Mouse (Mus musculus) MEL (cell line): ENCODE results near the gene Phgdh. TPM values are rescaled to one million over a fixed set of nuclear protein-coding genes. Genes with fewer than 3 reads are reported as not detected.

ENCODE experiments used
- DNase-seq: peaks from one replicate; pipeline ENCODE4 v3.0.0; 2011; ENCODE audit warnings: low read depth, low spot score
- H3K27ac ChIP-seq: 2 replicates; pipeline ENCODE4 v1.5.1; 2012; ENCODE audit warnings: low read depth, mild to moderate bottlenecking, control low read depth, low read length, moderate library complexity; ENCODE audit not compliant: control insufficient read depth
- H3K27me3 ChIP-seq, 2 experiments: fragments of 150-350 bp in 1 of 2; sonication (generic) in 1 of 2; 2 replicates each; pipeline ENCODE4 v1.6.1; 2012; ENCODE audit warnings: low read length in 2 of 2, mild to moderate bottlenecking in 2 of 2, improper control_type of control experiment in 1 of 2, moderate library complexity in 1 of 2; ENCODE audit not compliant: insufficient read depth in 2 of 2, control insufficient read depth in 1 of 2
- H3K36me3 ChIP-seq, 2 experiments: 2 replicates each; pipeline ENCODE4 v1.6.1; 2012 to 2014; ENCODE audit warnings: low read length in 2 of 2, improper control_type of control experiment in 1 of 2, inconsistent platforms in 1 of 2, mild to moderate bottlenecking in 1 of 2; ENCODE audit not compliant: insufficient read depth in 2 of 2, control insufficient read depth in 1 of 2
- H3K4me1 ChIP-seq, 2 experiments: fragments of 150-350 bp in 1 of 2; sonication (generic) in 1 of 2; 2 replicates each; pipeline ENCODE4 v1.6.1; 2012; ENCODE audit warnings: low read length in 2 of 2, improper control_type of control experiment in 1 of 2, mild to moderate bottlenecking in 1 of 2; ENCODE audit not compliant: insufficient read depth in 2 of 2, control insufficient read depth in 1 of 2
- H3K4me3 ChIP-seq, 2 experiments: fragments of 150-350 bp in 1 of 2; sonication (generic) in 1 of 2; 2 replicates each; pipeline ENCODE4 v1.5.1; 2012; ENCODE audit warnings: low read depth in 2 of 2, low read length in 2 of 2, mild to moderate bottlenecking in 2 of 2, moderate library complexity in 2 of 2, control low read depth in 1 of 2, improper control_type of control experiment in 1 of 2; ENCODE audit not compliant: control insufficient read depth in 1 of 2, insufficient read depth in 1 of 2
- H3K79me2 ChIP-seq: 2 replicates; pipeline ENCODE4 v1.6.1; 2012; ENCODE audit warnings: mild to moderate bottlenecking, low read length, moderate library complexity; ENCODE audit not compliant: control insufficient read depth, poor library complexity, insufficient read depth
- H3K9ac ChIP-seq: 2 replicates; pipeline ENCODE4 v1.6.1; 2012; ENCODE audit warnings: low read depth, mild to moderate bottlenecking, control low read depth, low read length, moderate library complexity; ENCODE audit not compliant: control insufficient read depth, poor library complexity, severe bottlenecking
- H3K9me3 ChIP-seq: fragments of 150-350 bp; sonication (generic); replicated peaks from 2 replicates; pipeline ENCODE4 v1.6.1; 2012; ENCODE audit warnings: mild to moderate bottlenecking, low read length, improper control_type of control experiment, moderate library complexity; ENCODE audit not compliant: insufficient read depth
- CHD1 ChIP-seq: IDR thresholded peaks from 2 replicates; pipeline ENCODE4 v1.6.1; 2012; ENCODE audit warnings: low read depth, mild to moderate bottlenecking, inconsistent platforms, low read length, improper control_type of control experiment
- ELF1 ChIP-seq: IDR thresholded peaks from 2 replicates; pipeline ENCODE4 v1.6.1; 2014; ENCODE audit warnings: low read depth, mild to moderate bottlenecking, inconsistent platforms, low read length, improper control_type of control experiment, moderate library complexity
- EP300 ChIP-seq, 2 experiments: IDR thresholded peaks; 2 replicates each; pipeline ENCODE4 v1.6.1; 2011; ENCODE audit warnings: improper control_type of control experiment in 2 of 2, low read length in 2 of 2, low read depth in 1 of 2, mild to moderate bottlenecking in 1 of 2
- ETS1 ChIP-seq: IDR thresholded peaks from 2 replicates; pipeline ENCODE4 v1.6.1; 2012; ENCODE audit warnings: low read depth, mild to moderate bottlenecking, inconsistent platforms, low read length, improper control_type of control experiment, moderate library complexity
- GATA1 ChIP-seq: IDR thresholded peaks from 2 replicates; pipeline ENCODE4 v1.6.1; 2011; ENCODE audit warnings: low read depth, low read length, improper control_type of control experiment
- MAX ChIP-seq: IDR thresholded peaks from 2 replicates; pipeline ENCODE4 v1.6.1; 2011; ENCODE audit warnings: low read length, improper control_type of control experiment
- MAZ ChIP-seq: IDR thresholded peaks from 2 replicates; pipeline ENCODE4 v1.6.1; 2012; ENCODE audit warnings: low read depth, mild to moderate bottlenecking, inconsistent platforms, low read length, improper control_type of control experiment
- MXI1 ChIP-seq: IDR thresholded peaks from 2 replicates; pipeline ENCODE4 v1.6.1; 2011; ENCODE audit warnings: mild to moderate bottlenecking, low read depth, low read length, improper control_type of control experiment
- MYB ChIP-seq: IDR thresholded peaks from 2 replicates; pipeline ENCODE4 v1.6.1; 2011; ENCODE audit warnings: mild to moderate bottlenecking, low read depth, low read length, improper control_type of control experiment
- NELFE ChIP-seq: IDR thresholded peaks from 2 replicates; pipeline ENCODE4 v1.6.1; 2011; ENCODE audit warnings: low read depth, low read length, improper control_type of control experiment
- NRF1 ChIP-seq: IDR thresholded peaks from 2 replicates; pipeline ENCODE4 v1.6.1; 2014; ENCODE audit warnings: low read depth, mild to moderate bottlenecking, inconsistent platforms, low read length, improper control_type of control experiment, moderate library complexity; ENCODE audit not compliant: poor library complexity, insufficient read depth, severe bottlenecking
- POLR2A ChIP-seq, 2 experiments: IDR thresholded peaks; 2 replicates each; pipeline ENCODE4 v1.6.1; 2011 to 2012; ENCODE audit warnings: low read length in 2 of 2, mild to moderate bottlenecking in 2 of 2, control low read depth in 1 of 2, improper control_type of control experiment in 1 of 2, low read depth in 1 of 2, moderate library complexity in 1 of 2; ENCODE audit not compliant: control insufficient read depth in 1 of 2, insufficient read depth in 1 of 2, poor library complexity in 1 of 2
- POLR2AphosphoS5 ChIP-seq: IDR thresholded peaks from 2 replicates; pipeline ENCODE4 v1.6.1; 2012; ENCODE audit warnings: low read depth, borderline replicate concordance, mild to moderate bottlenecking, inconsistent platforms, low read length, moderate library complexity, mixed read lengths
- RCOR1 ChIP-seq: IDR thresholded peaks from 2 replicates; pipeline ENCODE4 v1.6.1; 2012; ENCODE audit warnings: low read depth, mild to moderate bottlenecking, inconsistent platforms, low read length, improper control_type of control experiment
- SIN3A ChIP-seq: IDR thresholded peaks from 2 replicates; pipeline ENCODE4 v1.6.1; 2012; ENCODE audit warnings: low read length, improper control_type of control experiment, inconsistent platforms
- SMC3 ChIP-seq: IDR thresholded peaks from 2 replicates; pipeline ENCODE4 v1.6.1; 2011; ENCODE audit warnings: low read depth, low read length, improper control_type of control experiment
- TAL1 ChIP-seq: IDR thresholded peaks from 2 replicates; pipeline ENCODE4 v1.6.1; 2012; ENCODE audit warnings: mild to moderate bottlenecking, inconsistent platforms, low read length, moderate library complexity, mixed read lengths
- TCF12 ChIP-seq: IDR thresholded peaks from 2 replicates; pipeline ENCODE4 v1.6.1; 2014; ENCODE audit warnings: low read depth, mild to moderate bottlenecking, inconsistent platforms, low read length, improper control_type of control experiment, moderate library complexity
- UBTF ChIP-seq: IDR thresholded peaks from 2 replicates; pipeline ENCODE4 v1.6.1; 2012; ENCODE audit warnings: low read depth, mild to moderate bottlenecking, inconsistent platforms, low read length, improper control_type of control experiment, moderate library complexity, borderline replicate concordance; ENCODE audit not compliant: insufficient read depth
- USF1 ChIP-seq: IDR thresholded peaks from 2 replicates; pipeline ENCODE4 v1.6.1; 2014; ENCODE audit warnings: low read depth, mild to moderate bottlenecking, inconsistent platforms, low read length, improper control_type of control experiment, moderate library complexity
- USF2 ChIP-seq, 2 experiments: IDR thresholded peaks; 2 replicates each; pipeline ENCODE4 v1.6.1; 2011 to 2012; ENCODE audit warnings: improper control_type of control experiment in 2 of 2, low read length in 2 of 2, borderline replicate concordance in 1 of 2, inconsistent platforms in 1 of 2, low read depth in 1 of 2, mild to moderate bottlenecking in 1 of 2; ENCODE audit not compliant: insufficient read depth in 1 of 2
- ZC3H11A ChIP-seq: IDR thresholded peaks from 2 replicates; pipeline ENCODE4 v1.6.1; 2012; ENCODE audit warnings: low read depth, mild to moderate bottlenecking, inconsistent platforms, low read length, improper control_type of control experiment
- ZKSCAN1 ChIP-seq: IDR thresholded peaks from 2 replicates; pipeline ENCODE4 v1.6.1; 2012; ENCODE audit warnings: low read depth, mild to moderate bottlenecking, inconsistent platforms, low read length, improper control_type of control experiment, moderate library complexity
- ZMIZ1 ChIP-seq: IDR thresholded peaks from 2 replicates; pipeline ENCODE4 v1.6.1; 2012; ENCODE audit warnings: low read depth, mild to moderate bottlenecking, inconsistent platforms, low read length, improper control_type of control experiment, moderate library complexity
- ZNF384 ChIP-seq: IDR thresholded peaks from 2 replicates; pipeline ENCODE4 v1.6.1; 2012; ENCODE audit warnings: low read depth, mild to moderate bottlenecking, inconsistent platforms, low read length, improper control_type of control experiment
- polyA plus RNA-seq, 2 experiments: library from polyadenylated mRNA; stranded (reverse) in 1 of 2; unstranded in 1 of 2; fragments of >175 nt in 1 of 2; fragments of >200 nt in 1 of 2; gene quantifications; 2 replicates each; pipeline versions ENCODE4 v1.2.1 to v1.2.4; 2012; ENCODE audit warnings: low replicate concordance in 2 of 2, low read depth in 1 of 2; ENCODE audit not compliant: insufficient read length in 2 of 2, insufficient read depth in 1 of 2, missing spikeins in 1 of 2
- total RNA-seq: library from RNA; depleted of rRNA; stranded (reverse); fragments of 300-350 nt; gene quantifications from 2 replicates; pipeline ENCODE4 v1.2.3, GENCODE M21; 2012

The Phgdh gene
- total and polyA plus RNA-seq, 3 experiments, result 247 to 303 TPM; not detected in 1

DNA sequence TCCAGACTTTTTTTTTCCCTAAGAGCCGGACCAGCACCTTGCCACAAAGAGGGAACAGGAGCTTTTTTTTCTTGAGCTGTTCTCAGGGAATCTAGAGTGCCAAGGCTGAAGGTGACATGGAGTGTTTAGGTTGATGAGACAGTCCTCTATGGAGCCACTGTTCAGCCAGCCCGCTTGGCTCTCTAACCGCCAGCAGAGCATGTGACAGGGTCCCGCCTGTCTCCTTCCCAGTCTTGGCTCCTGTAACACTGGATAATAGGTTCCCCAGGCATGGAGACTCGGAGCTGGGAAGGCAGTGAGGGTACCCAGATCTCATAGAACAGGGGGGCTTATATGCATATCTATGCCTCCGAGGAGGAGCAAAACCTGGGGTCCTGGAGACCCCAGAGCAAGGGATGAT is 31.2 kb downstream of the Phgdh start:
- no peaks in the 10 kb centered on the region for H3K36me3 ChIP-seq
- H3K4me1 ChIP-seq, result no peaks in the 10 kb centered on the region; a peak in 1 of 4 replicates
- no peak overlapping the region for H3K27ac ChIP-seq
- H3K79me2 ChIP-seq, result no peaks in the 10 kb centered on the region
- no peak overlapping the region for H3K9ac ChIP-seq
- no peaks in the 10 kb centered on the region for H3K27me3 ChIP-seq
- no peak overlapping the region for H3K4me3 ChIP-seq
- no peak for DNase-seq
- TF ChIP-seq SIN3A (no peak), ZKSCAN1 (no peak)
- no peaks in the 10 kb centered on the region for H3K9me3 ChIP-seq

DNA sequence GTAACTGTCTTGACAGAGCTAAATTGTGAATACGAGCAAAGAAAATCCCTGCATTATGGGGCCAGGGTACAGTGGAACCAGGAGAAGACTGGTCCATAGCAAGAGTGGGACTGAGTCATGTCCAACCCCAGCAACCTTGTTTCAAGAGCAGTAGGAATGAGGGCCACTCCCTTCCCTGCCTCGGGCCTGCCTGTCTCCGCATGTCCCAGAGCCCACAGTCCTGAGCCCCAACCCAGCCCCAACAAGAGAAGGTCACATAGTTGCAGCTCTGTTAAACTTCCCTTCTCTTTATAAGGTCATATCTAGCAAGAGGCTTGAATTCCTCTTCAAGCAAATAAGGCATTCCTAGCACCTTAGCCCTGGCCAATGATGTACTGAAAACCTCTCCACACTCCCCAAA is 38.0 kb downstream of the Phgdh start:
- H3K79me2 ChIP-seq, result no peaks in the 10 kb centered on the region
- H3K27ac ChIP-seq, result no peak overlapping the region
- H3K4me1 ChIP-seq, result peaks cover 19 to 24% of the 10 kb centered on the region in 2 experiments
- no peaks in the 10 kb centered on the region for H3K9me3 ChIP-seq
- no peak for DNase-seq
- H3K27me3 ChIP-seq, result no peaks in the 10 kb centered on the region
- no peak for TF ChIP-seq ZNF384
- TF ChIP-seq UBTF, result no peak
- TF ChIP-seq ZC3H11A, result no peak
- no peak for TF ChIP-seq GATA1
- no peak for TF ChIP-seq EP300 (IDR thresholded peaks at IDR 0.05; ENCODE audit: low read depth in 1 of 2, low read length in 2 of 2)
- TF ChIP-seq CHD1, result no peak
- no peak for TF ChIP-seq NELFE
- TF ChIP-seq SMC3, result no peak
- TF ChIP-seq ELF1, result no peak
- H3K36me3 ChIP-seq, result peaks cover 0 to 31% of the 10 kb centered on the region in 2 experiments; a peak in 2 of 4 replicates
- no peak overlapping the region for H3K4me3 ChIP-seq
- H3K9ac ChIP-seq, result no peak overlapping the region

DNA sequence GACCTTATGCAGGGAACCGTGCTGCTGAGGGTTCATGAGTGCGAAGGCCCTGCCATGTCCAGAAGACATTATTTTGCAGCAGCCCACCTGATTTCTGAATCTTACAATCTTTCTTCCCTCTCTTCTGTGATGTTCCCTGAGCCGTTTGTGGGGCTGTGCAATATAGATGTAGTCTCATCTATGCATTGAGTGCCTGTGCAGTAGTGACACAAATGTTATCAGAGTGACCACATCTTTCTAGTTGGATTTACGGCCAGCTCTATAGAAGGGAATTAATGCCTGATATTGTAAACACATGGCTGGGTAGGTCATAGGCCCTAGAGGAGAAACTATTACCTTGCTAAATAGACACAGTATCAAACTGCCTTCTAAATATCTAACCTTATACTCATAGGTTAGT is 39.5 kb downstream of the Phgdh start:
- Histone ChIP-seq H3K36me3 (peaks cover 0 to 31% of the 10 kb centered on the region in 2 experiments; a peak in 2 of 4 replicates), H3K9me3 (no peaks in the 10 kb centered on the region), H3K4me3 (no peak overlapping the region), H3K79me2 (no peaks in the 10 kb centered on the region), H3K27ac (peak overlapping the region; percentile 72), H3K27me3 (no peaks in the 10 kb centered on the region), H3K4me1 (peaks cover 19 to 24% of the 10 kb centered on the region in 2 experiments), H3K9ac (no peak overlapping the region)
- no peak for DNase-seq
- no peak for TF ChIP-seq ZNF384
- TF ChIP-seq MAX, result no peak
- TF ChIP-seq TAL1, result no peak
- TF ChIP-seq SIN3A, result no peak
- no peak for TF ChIP-seq MXI1
- no peak for TF ChIP-seq CHD1
- TF ChIP-seq UBTF, result no peak
- TF ChIP-seq USF2 (IDR thresholded peaks at IDR 0.05; ENCODE audit: borderline replicate concordance in 1 of 2, insufficient read depth in 1 of 2, low read depth in 1 of 2, low read length in 2 of 2), result no peak
- TF ChIP-seq ZMIZ1, result no peak
- TF ChIP-seq POLR2A (IDR thresholded peaks at IDR 0.05; ENCODE audit: control insufficient read depth in 1 of 2, insufficient read depth in 1 of 2, low read depth in 1 of 2, low read length in 2 of 2, poor library complexity in 1 of 2), result no peak
- no peak for TF ChIP-seq MAZ
- TF ChIP-seq POLR2AphosphoS5, result no peak
- TF ChIP-seq MYB, result no peak
- no peak for TF ChIP-seq NRF1
- peak; percentile 45; the same call in 1 of the 2 replicates for TF ChIP-seq GATA1
- TF ChIP-seq USF1, result no peak
- 0 out of 2 replicates have a peak, but pooled peaks have one; percentile 16 for TF ChIP-seq ETS1
- TF ChIP-seq NELFE, result no peak
- TF ChIP-seq TCF12, result peak; percentile 62
- no peak for TF ChIP-seq RCOR1
- no peak for TF ChIP-seq ZKSCAN1
